Mouse (Mus musculus): ENCODE data around the gene Rnf150. TPM values are rescaled to one million over a fixed set of nuclear protein-coding genes. Genes with fewer than 3 reads are reported as not detected.
A peak's percentile ranks its signal among the peaks of the same experiment; 100 is the strongest.

Gene Rnf150
- 2.1 and 2.4 TPM in 2 replicates for polyA plus RNA-seq (2015; fragmentation: Nextera tagmentation; extraction: Ambion mirVana)

GRCm38 (mm10) chr8:82863041-82863744 lies at the start of gene Rnf150:
TSS of gene Rnf150 (plus strand) at chr8:82863356.
- H3K36me3 ChIP-seq, result no peaks in the 10 kb centered on the region
- ATAC-seq (ENCODE audit: low FRiP score, low read depth), result peak; percentile 87
- H3K9ac ChIP-seq, result peak within 1 kb of the TSS; percentile 87
- H3K4me3 ChIP-seq, result peak within 1 kb of the TSS; percentile 80
- H3K4me1 ChIP-seq, result peaks cover 21% of the 10 kb centered on the region
- peak within 1 kb of the TSS; percentile 59; the same call in 1 of the 2 replicates for H3K27ac ChIP-seq
- no peaks in the 10 kb centered on the region for H3K9me3 ChIP-seq
- H3K4me2 ChIP-seq (replicated peaks), result peak within 1 kb of the TSS; percentile 90
- H3K27me3 ChIP-seq, result 0 out of 2 replicates have a peak, but pooled peaks cover 3% of the 10 kb centered on the region
- under 1% methylated on average over 37 of the region's 39 CpGs for WGBS

GRCm38 (mm10) chr8:82826135-82827046 lies 36.8 kb upstream of the Rnf150 start:
- 52% methylated on average over 11 of the region's 11 CpGs for WGBS
- Histone ChIP-seq H3K9ac (no peak overlapping the region), H3K4me1 (no peaks in the 10 kb centered on the region), H3K36me3 (no peaks in the 10 kb centered on the region), H3K27ac (no peak overlapping the region), H3K4me3 (no peak overlapping the region), H3K9me3 (no peaks in the 10 kb centered on the region), H3K27me3 (no peaks in the 10 kb centered on the region), H3K4me2 (replicated peaks) (no peak overlapping the region)
- ATAC-seq (ENCODE audit: low FRiP score, low read depth), result no peak

- Histone ChIP-seq H3K9ac (no peak overlapping the region), H3K36me3 (no peaks in the 10 kb centered on the region), H3K27ac (no peak overlapping the region), H3K4me3 (no peak overlapping the region), H3K9me3 (no peaks in the 10 kb centered on the region), H3K4me1 (no peaks in the 10 kb centered on the region), H3K27me3 (no peaks in the 10 kb centered on the region), H3K4me2 (replicated peaks) (no peak overlapping the region)
- WGBS, result 67% methylated on average over 3 of the region's 3 CpGs
- no peak for ATAC-seq (ENCODE audit: low FRiP score, low read depth)
Measured at GRCm38 (mm10) chr8:82840415-82840814, 22.7 kb upstream of the Rnf150 start.

- WGBS, result 50% methylated on average over 1 of the region's 1 CpGs
- H3K36me3 ChIP-seq, result no peaks in the 10 kb centered on the region
- no peak overlapping the region for H3K9ac ChIP-seq
- ATAC-seq (ENCODE audit: low FRiP score, low read depth), result no peak
- no peak overlapping the region for H3K4me2 ChIP-seq (replicated peaks)
- H3K4me3 ChIP-seq, result no peak overlapping the region
- H3K9me3 ChIP-seq, result no peaks in the 10 kb centered on the region
- no peaks in the 10 kb centered on the region for H3K4me1 ChIP-seq
- H3K27ac ChIP-seq, result no peak overlapping the region
- H3K27me3 ChIP-seq, result no peaks in the 10 kb centered on the region
Measured at GRCm38 (mm10) chr8:82840963-82841362, 22.2 kb upstream of the Rnf150 start.

- Histone ChIP-seq H3K4me2 (replicated peaks) (no peak overlapping the region), H3K36me3 (no peaks in the 10 kb centered on the region), H3K9me3 (no peaks in the 10 kb centered on the region), H3K9ac (no peak overlapping the region), H3K27ac (no peak overlapping the region), H3K4me3 (no peak overlapping the region), H3K27me3 (no peaks in the 10 kb centered on the region), H3K4me1 (no peaks in the 10 kb centered on the region)
- no peak for ATAC-seq (ENCODE audit: low FRiP score, low read depth)
- 50% methylated on average over 6 of the region's 6 CpGs for WGBS
Measured at GRCm38 (mm10) chr8:82841520-82842142, 21.5 kb upstream of the Rnf150 start.

GRCm38 (mm10) chr8:82843697-82844096 lies 19.5 kb upstream of the Rnf150 start:
- H3K27ac ChIP-seq, result no peak overlapping the region
- no peaks in the 10 kb centered on the region for H3K27me3 ChIP-seq
- no peaks in the 10 kb centered on the region for H3K9me3 ChIP-seq
- no peak overlapping the region for H3K4me3 ChIP-seq
- WGBS, result 18% methylated on average over 1 of the region's 1 CpGs
- H3K36me3 ChIP-seq, result no peaks in the 10 kb centered on the region
- no peak overlapping the region for H3K4me2 ChIP-seq (replicated peaks)
- no peak for ATAC-seq (ENCODE audit: low FRiP score, low read depth)
- no peaks in the 10 kb centered on the region for H3K4me1 ChIP-seq
- H3K9ac ChIP-seq, result no peak overlapping the region

- Histone ChIP-seq H3K4me2 (replicated peaks) (no peak overlapping the region), H3K9ac (no peak overlapping the region), H3K4me3 (no peak overlapping the region), H3K36me3 (no peaks in the 10 kb centered on the region), H3K9me3 (no peaks in the 10 kb centered on the region), H3K4me1 (no peaks in the 10 kb centered on the region), H3K27me3 (no peaks in the 10 kb centered on the region), H3K27ac (no peak overlapping the region)
- 57% methylated on average over 1 of the region's 1 CpGs for WGBS
- no peak for ATAC-seq (ENCODE audit: low FRiP score, low read depth)
Measured at GRCm38 (mm10) chr8:82844413-82844812, 18.7 kb upstream of the Rnf150 start.

- WGBS, result 70% methylated on average over 2 of the region's 2 CpGs
Measured at GRCm38 (mm10) chr8:82846098-82846497, 17.1 kb upstream of the Rnf150 start.

GRCm38 (mm10) chr8:82846730-82847129 lies 16.4 kb upstream of the Rnf150 start:
- no peak overlapping the region for H3K9ac ChIP-seq
- no peak overlapping the region for H3K4me3 ChIP-seq
- no peaks in the 10 kb centered on the region for H3K9me3 ChIP-seq
- WGBS, result 74% methylated on average over 4 of the region's 4 CpGs
- H3K4me1 ChIP-seq, result no peaks in the 10 kb centered on the region
- H3K27me3 ChIP-seq, result no peaks in the 10 kb centered on the region
- no peak overlapping the region for H3K27ac ChIP-seq
- no peaks in the 10 kb centered on the region for H3K36me3 ChIP-seq
- no peak overlapping the region for H3K4me2 ChIP-seq (replicated peaks)
- ATAC-seq (ENCODE audit: low FRiP score, low read depth), result no peak

More at GRCm38 (mm10) chr8:82846098-82846497, 17.1 kb upstream of the Rnf150 start:
- Histone ChIP-seq H3K9me3 (no peaks in the 10 kb centered on the region), H3K4me3 (no peak overlapping the region), H3K4me2 (replicated peaks) (no peak overlapping the region), H3K36me3 (no peaks in the 10 kb centered on the region), H3K4me1 (no peaks in the 10 kb centered on the region), H3K27me3 (no peaks in the 10 kb centered on the region), H3K27ac (no peak overlapping the region), H3K9ac (no peak overlapping the region)
- no peak for ATAC-seq (ENCODE audit: low FRiP score, low read depth)

GRCm38 (mm10) chr8:82858541-82859342 lies 4.4 kb upstream of the Rnf150 start:
- Histone ChIP-seq H3K9ac (no peak overlapping the region), H3K27me3 (0 out of 2 replicates have a peak, but pooled peaks cover 3% of the 10 kb centered on the region), H3K36me3 (no peaks in the 10 kb centered on the region), H3K4me1 (no peaks in the 10 kb centered on the region), H3K4me3 (no peak overlapping the region), H3K4me2 (replicated peaks) (no peak overlapping the region), H3K9me3 (no peaks in the 10 kb centered on the region), H3K27ac (no peak overlapping the region)
- 74% methylated on average over 9 of the region's 9 CpGs for WGBS
- ATAC-seq (ENCODE audit: low FRiP score, low read depth), result no peak

GRCm38 (mm10) chr8:82859343-82859620 lies 3.9 kb upstream of the Rnf150 start:
- 84% methylated on average over 2 of the region's 2 CpGs for WGBS
- no peaks in the 10 kb centered on the region for H3K36me3 ChIP-seq
- H3K9ac ChIP-seq, result no peak overlapping the region
- H3K4me3 ChIP-seq, result no peak overlapping the region
- H3K4me2 ChIP-seq (replicated peaks), result no peak overlapping the region
- ATAC-seq (ENCODE audit: low FRiP score, low read depth), result no peak
- no peaks in the 10 kb centered on the region for H3K9me3 ChIP-seq
- no peaks in the 10 kb centered on the region for H3K4me1 ChIP-seq
- 0 out of 2 replicates have a peak, but pooled peaks cover 3% of the 10 kb centered on the region for H3K27me3 ChIP-seq
- H3K27ac ChIP-seq, result no peak overlapping the region

Measured in limb, embryonic 13.5 days (tissue).